Mouse (Mus musculus) CD4-positive, CD25-positive, alpha-beta regulatory T cell, adult 2 months (primary cell): Measurements from ENCODE around the gene Col6a1.

Experiments
- DNase-seq: peaks from one replicate; pipeline ENCODE4 v3.0.0-alpha.2; 2012; ENCODE audit warnings: low read depth, low spot score

Gene Col6a1

DNA sequence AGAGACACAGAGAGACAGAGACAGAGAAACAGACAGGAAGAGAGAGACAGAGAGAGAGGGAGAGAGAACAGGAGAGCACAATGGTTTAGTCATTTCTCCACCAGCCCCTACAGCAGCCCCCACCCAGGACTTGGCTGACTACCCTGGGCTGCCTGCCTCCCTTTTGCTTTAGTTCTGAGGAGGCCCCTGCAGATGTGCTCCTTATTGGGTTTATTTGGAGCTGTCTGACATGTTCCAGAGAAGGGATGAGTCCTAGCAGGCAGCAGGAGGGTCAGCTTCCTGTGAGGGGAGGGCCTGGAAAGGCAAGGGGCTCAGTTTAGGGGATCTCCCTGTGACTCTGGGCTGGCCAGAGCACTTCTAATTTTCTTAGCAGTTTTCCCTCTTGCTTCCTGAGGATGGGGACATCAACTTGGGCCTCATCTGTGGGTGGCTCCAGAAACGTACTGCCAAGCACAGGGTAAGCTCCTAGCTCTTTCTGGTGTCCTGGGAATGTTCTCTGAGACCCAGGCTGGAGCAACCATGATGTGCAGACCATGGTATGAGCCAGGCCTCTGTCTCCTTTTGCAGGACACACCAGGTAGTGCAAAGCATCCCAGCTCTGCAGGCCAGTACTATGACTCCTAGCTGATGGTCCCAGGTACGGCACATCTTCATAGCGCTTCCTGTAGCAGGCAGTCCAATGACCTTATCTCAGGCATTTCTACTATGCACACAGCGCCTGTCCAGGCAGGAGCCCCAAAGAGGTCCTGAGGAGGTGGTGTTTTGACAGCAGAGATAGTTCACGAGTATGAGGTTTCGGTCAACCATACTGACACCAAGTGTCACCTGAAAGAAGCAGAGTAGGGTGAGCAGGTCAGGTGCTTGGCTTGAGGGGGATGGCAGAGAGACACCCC lies 45.0 kb downstream of the Col6a1 start:
- no peak for DNase-seq

DNA sequence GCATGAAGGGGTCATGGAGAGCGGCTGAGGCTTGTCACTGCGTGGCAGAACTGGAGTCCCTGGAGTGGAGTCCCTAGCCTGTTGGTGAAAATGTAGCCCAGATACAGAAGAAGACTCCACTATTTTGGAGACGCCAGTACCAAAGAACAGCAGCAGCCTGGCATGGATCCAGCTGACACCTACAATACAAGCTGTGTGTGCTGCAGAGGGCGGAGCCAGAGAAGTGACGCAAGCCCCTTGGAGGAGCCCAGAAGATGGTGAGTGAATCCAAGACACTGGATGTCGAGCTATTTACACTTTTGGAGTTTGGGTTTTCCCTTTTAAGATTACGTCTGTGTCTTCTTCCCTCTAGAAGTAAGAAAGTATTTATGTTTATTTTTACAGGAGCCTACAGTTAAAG lies 47.8 kb downstream of the Col6a1 start:
- no peak for DNase-seq

DNA sequence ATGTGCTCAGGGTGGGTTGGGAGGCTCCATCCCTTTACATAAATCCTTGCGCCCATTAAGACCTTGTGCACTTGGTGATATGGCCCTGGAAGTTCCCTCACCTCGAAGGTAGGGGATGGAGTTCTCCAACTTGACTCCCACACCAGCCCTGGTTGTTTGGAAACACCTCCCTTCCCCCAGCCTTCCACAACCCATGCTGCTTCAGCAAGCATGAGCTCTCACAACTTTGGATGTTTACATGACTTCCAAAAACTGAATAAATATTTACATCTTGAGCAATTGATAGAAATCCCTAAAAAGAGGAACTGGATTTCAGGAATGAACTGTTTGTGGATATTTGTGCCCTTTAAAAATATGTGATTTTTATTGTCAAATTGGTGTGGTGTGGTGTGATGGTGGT lies 50.7 kb downstream of the Col6a1 start:
- no peak for DNase-seq

DNA sequence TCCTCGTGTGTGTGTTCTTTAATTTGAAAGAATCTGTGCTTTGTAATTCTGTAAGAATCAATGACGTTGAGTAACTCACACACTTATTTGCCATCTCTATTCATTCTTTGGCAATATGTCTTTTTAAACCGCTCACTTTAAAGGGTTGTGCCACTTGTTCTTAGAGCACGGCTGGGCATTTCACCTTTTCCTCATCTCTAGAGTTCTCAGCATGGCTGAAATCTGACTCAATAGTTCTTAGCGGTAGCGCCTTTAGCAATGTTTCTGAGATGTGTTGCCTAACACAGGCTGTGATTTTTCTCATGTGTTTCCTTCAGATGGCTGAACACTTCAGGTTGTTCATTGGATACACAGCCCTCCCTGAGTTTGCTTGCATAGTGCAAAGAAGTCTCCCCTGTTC lies 51.4 kb downstream of the Col6a1 start:
- no peak for DNase-seq

DNA sequence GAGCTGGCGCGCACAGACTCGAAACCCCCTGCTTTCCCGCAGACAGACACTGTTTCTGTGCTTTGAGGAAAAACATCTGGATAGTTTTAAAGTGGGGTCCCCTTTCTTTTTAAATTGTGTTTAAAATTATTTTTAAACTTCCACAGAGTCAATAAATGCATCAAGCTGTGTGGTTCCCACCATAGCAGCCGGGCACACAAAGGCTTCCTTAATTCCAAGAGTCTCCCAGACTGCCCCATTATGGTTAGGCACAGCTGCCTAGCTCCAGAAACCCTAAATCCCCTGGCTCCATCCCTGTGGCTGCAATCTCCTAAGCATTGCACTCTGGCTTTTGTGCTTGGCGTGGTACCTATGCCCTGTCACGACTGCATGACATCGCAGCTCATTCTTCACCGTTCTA lies 54.0 kb downstream of the Col6a1 start:
- no peak for DNase-seq

DNA sequence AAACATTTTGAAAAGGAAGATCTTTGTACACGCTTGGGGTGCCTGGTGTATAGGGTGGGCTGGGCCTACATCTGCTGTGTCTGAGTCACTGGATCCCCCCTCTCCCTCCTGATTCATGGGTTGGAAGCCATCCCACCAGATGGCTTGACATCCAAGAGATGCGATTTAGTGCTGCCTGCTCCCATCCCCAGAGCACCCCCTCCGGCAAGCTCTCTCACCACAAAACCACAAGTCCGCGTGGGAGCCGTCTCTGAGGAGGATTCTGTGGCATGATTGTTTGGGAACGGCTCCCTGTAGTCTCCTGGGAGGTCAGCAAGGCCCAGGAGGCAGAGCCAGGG lies 57.1 kb downstream of the Col6a1 start:
- no peak for DNase-seq

DNA sequence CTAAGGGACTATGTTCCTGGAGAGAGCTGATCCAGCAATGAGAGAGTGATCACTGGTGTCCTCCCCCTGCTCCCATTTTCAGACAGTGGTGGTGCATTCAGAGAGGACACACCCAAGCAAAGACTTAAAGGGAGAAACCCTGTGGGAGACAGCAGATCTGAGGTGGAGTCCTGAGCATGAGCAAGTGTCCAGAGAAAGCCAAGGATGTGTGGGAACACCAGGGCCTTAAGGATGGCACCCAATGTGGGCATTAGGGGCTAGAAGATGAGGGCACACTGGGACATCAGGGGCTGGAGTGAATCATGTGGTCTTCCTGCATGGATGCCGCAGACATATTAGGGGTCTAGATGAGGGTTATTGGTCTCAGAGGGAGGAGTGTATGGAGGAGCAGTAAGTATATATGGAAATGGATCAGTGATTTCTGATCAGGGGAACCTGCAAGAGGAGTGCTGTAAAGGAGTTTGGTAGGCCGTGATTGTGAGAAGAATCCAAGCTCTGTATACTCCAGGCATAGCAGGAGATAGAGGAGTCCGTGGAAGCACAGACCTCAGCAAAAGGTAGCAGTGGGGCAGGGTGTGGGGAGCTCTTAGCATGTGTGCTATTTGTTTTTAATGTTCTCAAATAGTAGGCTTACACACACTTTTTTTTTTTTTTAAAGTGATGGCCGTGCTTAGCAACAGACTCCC lies 57.6 kb downstream of the Col6a1 start:
- no peak for DNase-seq

DNA sequence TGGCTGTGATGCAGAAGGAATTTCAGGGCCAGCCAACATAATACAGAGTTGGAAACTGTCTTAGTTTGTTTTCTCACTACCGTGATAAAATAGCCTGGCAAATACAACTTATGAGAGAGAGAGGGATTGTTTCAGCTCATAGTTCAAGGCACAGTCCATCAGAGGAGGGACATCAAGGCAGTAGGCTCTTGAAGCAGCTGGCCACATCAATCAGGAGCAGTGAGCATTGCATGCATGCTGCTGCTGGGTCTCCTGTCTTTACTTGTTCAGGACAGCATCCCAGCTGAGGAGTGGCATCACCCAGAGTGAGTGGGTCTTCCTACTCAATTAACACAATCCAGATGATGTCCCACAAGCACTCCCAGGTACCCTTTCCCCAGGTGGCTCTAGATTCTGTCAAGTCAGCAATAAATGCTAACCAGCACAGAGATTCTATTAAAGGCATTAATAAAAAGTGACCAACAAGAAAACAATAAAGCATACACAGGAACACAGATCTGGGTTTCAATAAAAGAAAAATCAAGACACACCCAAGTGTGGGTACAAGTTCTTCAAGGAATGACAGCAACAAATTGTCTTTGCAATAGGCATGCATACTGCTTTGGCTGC lies 58.7 kb downstream of the Col6a1 start:
- DNase-seq = no peak

DNA sequence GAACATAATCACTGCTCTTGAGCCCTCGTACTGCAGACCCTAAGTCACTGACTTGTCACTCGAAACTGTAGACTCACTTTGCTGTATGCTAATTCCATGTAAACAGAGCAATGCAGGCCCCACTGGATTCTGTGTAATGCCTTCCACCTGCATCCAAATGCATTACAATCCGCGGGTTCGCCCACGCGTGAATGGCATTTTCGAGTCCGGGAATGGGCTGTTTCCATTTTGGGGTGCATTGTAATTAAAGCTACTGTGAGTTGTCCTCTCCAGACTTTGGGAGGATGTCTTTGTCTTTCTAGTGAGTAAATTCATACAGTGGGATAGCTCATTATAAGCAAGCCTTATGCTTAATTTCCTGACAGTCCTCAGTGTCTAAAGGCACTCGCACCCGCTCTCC lies 60.4 kb downstream of the Col6a1 start:
- no peak for DNase-seq

DNA sequence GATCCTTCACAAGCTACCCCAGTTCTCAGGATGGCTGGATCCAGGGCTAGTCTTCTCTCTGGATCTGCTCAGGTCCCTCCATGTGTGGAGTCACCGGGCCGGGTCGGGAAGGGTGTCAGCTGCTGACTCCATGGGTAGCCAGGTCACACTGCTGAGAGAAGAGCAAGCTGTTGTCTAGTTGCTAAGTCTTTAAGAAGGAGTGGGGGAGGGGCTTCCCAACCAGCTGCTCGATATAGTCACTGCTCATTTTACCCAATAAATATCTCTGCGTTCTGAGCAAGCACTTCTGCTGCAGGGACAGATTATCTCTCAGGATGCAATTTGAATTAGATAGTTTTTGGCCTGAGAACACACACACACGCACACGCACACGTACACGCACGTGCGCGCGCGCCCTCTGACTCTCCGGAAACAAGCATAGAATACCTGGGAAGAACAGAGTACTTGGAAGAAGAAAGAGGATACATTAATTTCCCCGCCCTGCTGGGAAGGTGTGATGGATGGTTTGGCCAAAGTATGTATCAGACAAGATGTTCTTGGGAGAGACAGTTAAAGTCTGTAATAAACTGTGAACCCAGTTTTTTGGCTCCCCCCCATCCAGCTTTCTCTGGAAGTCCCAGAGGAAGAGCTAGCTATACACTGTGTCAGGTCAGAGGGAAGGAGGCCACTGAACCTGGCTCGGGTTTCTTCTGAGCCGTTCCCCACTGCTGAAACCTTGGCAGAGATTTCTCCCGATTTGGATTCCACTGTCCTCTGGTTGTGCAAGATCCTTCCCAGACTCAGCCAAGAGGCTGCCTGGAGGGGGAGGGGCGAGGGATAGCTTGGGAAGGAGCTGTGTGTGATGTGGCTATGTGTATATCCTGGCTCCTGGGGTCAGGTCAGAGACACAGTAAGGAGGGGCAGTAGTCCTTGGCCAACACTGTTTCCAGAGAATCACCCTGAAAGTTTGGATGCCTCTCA lies 61.5 kb downstream of the Col6a1 start:
- DNase-seq = no peak
